Mouse (Mus musculus): Measurements from ENCODE around the gene Zfp536.

Gene Zfp536

GRCm38 (mm10) chr7:37773312-37773702, at the start of gene Zfp536:
Gene Zfp536, minus strand, starts transcription at chr7:37773641.
- no peak for DNase-seq (ENCODE audit: low spot score in 2 of 2)

- DNase-seq (ENCODE audit: low spot score in 2 of 2), result no peak
Observed at GRCm38 (mm10) chr7:37820670-37821301, 47.3 kb upstream of the Zfp536 start.

GRCm38 (mm10) chr7:37818631-37819340, 45.3 kb upstream of the Zfp536 start:
- no peak for DNase-seq (ENCODE audit: low spot score in 2 of 2)

- no peak for DNase-seq (ENCODE audit: low spot score in 2 of 2)
Observed at GRCm38 (mm10) chr7:37816901-37817300, 43.5 kb upstream of the Zfp536 start.

GRCm38 (mm10) chr7:37814844-37815406, 41.5 kb upstream of the Zfp536 start:
- no peak for DNase-seq (ENCODE audit: low spot score in 2 of 2)

- DNase-seq (ENCODE audit: low spot score in 2 of 2), result no peak
Observed at GRCm38 (mm10) chr7:37813676-37814075, 40.2 kb upstream of the Zfp536 start.

- no peak for DNase-seq (ENCODE audit: low spot score in 2 of 2)
Observed at GRCm38 (mm10) chr7:37809908-37810307, 36.5 kb upstream of the Zfp536 start.

- no peak for DNase-seq (ENCODE audit: low spot score in 2 of 2)
Observed at GRCm38 (mm10) chr7:37809001-37809400, 35.6 kb upstream of the Zfp536 start.

- no peak for DNase-seq (ENCODE audit: low spot score in 2 of 2)
Observed at GRCm38 (mm10) chr7:37801160-37801559, 27.7 kb upstream of the Zfp536 start.

- no peak for DNase-seq (ENCODE audit: low spot score in 2 of 2)
Observed at GRCm38 (mm10) chr7:37788721-37789120, 15.3 kb upstream of the Zfp536 start.

- DNase-seq (ENCODE audit: low spot score in 2 of 2), result peak in 1 of 2 experiments; percentile 5
Observed at GRCm38 (mm10) chr7:37775502-37775901, 2.1 kb upstream of the Zfp536 start.

- no peak for DNase-seq (ENCODE audit: low spot score in 2 of 2)
Observed at GRCm38 (mm10) chr7:37774463-37774970, 1.1 kb upstream of the Zfp536 start.

- DNase-seq (ENCODE audit: low spot score in 2 of 2), result no peak
Observed at GRCm38 (mm10) chr7:37773906-37774305, 465 bp upstream of the Zfp536 start.

GRCm38 (mm10) chr7:37772376-37773311, 797 bp downstream of the Zfp536 start:
- no peak for DNase-seq (ENCODE audit: low spot score in 2 of 2)

GRCm38 (mm10) chr7:37771491-37772375, 1.7 kb downstream of the Zfp536 start:
- DNase-seq (ENCODE audit: low spot score in 2 of 2), result no peak

GRCm38 (mm10) chr7:37770400-37771050, 2.9 kb downstream of the Zfp536 start:
- no peak for DNase-seq (ENCODE audit: low spot score in 2 of 2)

- no peak for DNase-seq (ENCODE audit: low spot score in 2 of 2)
Observed at GRCm38 (mm10) chr7:37769526-37770399, 3.7 kb downstream of the Zfp536 start.

- no peak for DNase-seq (ENCODE audit: low spot score in 2 of 2)
Observed at GRCm38 (mm10) chr7:37769004-37769403, 4.4 kb downstream of the Zfp536 start.

- DNase-seq (ENCODE audit: low spot score in 2 of 2), result no peak
Observed at GRCm38 (mm10) chr7:37768310-37768940, 5.0 kb downstream of the Zfp536 start.
